In genomic region chr5:120502147-120502621, GRCm38 (mm10) we compare ENCODE assay signal across 8 mouse cellular contexts. TPM values are rescaled to one million over a fixed set of nuclear protein-coding genes. Genes with fewer than 3 reads are reported as not detected.
DNase-seq lines count a peak whose midpoint lies in the region; ATAC-seq lines count a peak whose summit lies in the region.

No protein-coding gene starts in this region.

- WGBS in forebrain, embryonic 13.5 days, result 73% methylated on average over 9 of the region's 9 CpGs
- WGBS in neural tube, embryonic 13.5 days, result 74% methylated on average over 9 of the region's 9 CpGs

- H3K27ac ChIP-seq in forebrain, embryonic 13.5 days, result no peak overlapping the region
- no peak overlapping the region for H3K27ac ChIP-seq in neural tube, embryonic 13.5 days (replicated peaks)

- no peaks in the 10 kb centered on the region for H3K9me3 ChIP-seq in forebrain, embryonic 13.5 days (replicated peaks)
- no peaks in the 10 kb centered on the region for H3K9me3 ChIP-seq in neural tube, embryonic 13.5 days

- H3K9ac ChIP-seq in forebrain, embryonic 13.5 days, result peak overlapping the region; percentile 81
- H3K9ac ChIP-seq in neural tube, embryonic 13.5 days, result peak overlapping the region; percentile 83

- H3K27me3 ChIP-seq in forebrain, embryonic 13.5 days, result no peaks in the 10 kb centered on the region
- no peaks in the 10 kb centered on the region for H3K27me3 ChIP-seq in neural tube, embryonic 13.5 days

- ATAC-seq in forebrain, embryonic 13.5 days, result no peak
- no peak for ATAC-seq in neural tube, embryonic 13.5 days (ENCODE audit: low read depth)

- peaks cover 11% of the 10 kb centered on the region for H3K36me3 ChIP-seq in forebrain, embryonic 13.5 days (ENCODE audit: poor library complexity, severe bottlenecking)
- H3K36me3 ChIP-seq in neural tube, embryonic 13.5 days, result peaks cover 19% of the 10 kb centered on the region

- DNase-seq in cerebellum, adult 11-12 months, result peak; percentile 64
- DNase-seq in cerebellum, adult 11 months, result no peak
- DNase-seq in 3134 (ENCODE audit: extremely low read depth, insufficient read length, low spot score), result peak; percentile 62
- peak; percentile 56 to 82 for DNase-seq in left cerebral cortex, postnatal 14 days (ENCODE audit: low spot score in 2 of 2)
- no peak for DNase-seq in spleen, adult 12 weeks (ENCODE audit: low spot score)
- DNase-seq in B cell, adult 2 months, result no peak

- H3K4me1 ChIP-seq in forebrain, embryonic 13.5 days, result peaks cover 16% of the 10 kb centered on the region
- H3K4me1 ChIP-seq in neural tube, embryonic 13.5 days (replicated peaks), result peaks cover 32% of the 10 kb centered on the region

- peak overlapping the region; percentile 63 for H3K4me3 ChIP-seq in forebrain, embryonic 13.5 days
- H3K4me3 ChIP-seq in neural tube, embryonic 13.5 days, result peak overlapping the region; percentile 89

- H3K4me2 ChIP-seq in forebrain, embryonic 13.5 days, result peak overlapping the region; percentile 82
- H3K4me2 ChIP-seq in neural tube, embryonic 13.5 days, result peak overlapping the region; percentile 93

- intact Hi-C loops in left cerebral cortex, postnatal 14 days (cut with DNase I), result loop anchor here (5.0 kb wide), 1 partner anchor 85 kb away; the partner anchor contains the start of genes Iqcd and Tpcn1

RNA-seq across cellular contexts. Expression of gene Plbd2, which starts 1.2 kb away (rescaled TPM):
- polyA plus RNA-seq in forebrain, embryonic 13.5 days (2015; fragmentation: Nextera tagmentation; extraction: Ambion mirVana), result 22.8 and 22.9 TPM in 2 replicates
- total RNA-seq in left cerebral cortex, postnatal 14 days (2021), result 10 to 100 TPM; 77.4 to 81.8 TPM
- 35.8 and 42.8 TPM in 2 replicates for polyA plus RNA-seq in neural tube, embryonic 13.5 days (2015; fragmentation: Nextera tagmentation; extraction: Ambion mirVana)

RNA-seq across cellular contexts. Expression of gene Slc8b1, which starts 8.8 kb away (rescaled TPM):
- 2.1 and 2.5 TPM in 2 replicates for polyA plus RNA-seq in forebrain, embryonic 13.5 days (2015; fragmentation: Nextera tagmentation; extraction: Ambion mirVana)
- 1 to 10 TPM; 5.2 to 5.4 TPM for total RNA-seq in left cerebral cortex, postnatal 14 days (2021)
- 3.0 and 3.6 TPM in 2 replicates for polyA plus RNA-seq in neural tube, embryonic 13.5 days (2015; fragmentation: Nextera tagmentation; extraction: Ambion mirVana)

RNA-seq across cellular contexts. Expression of gene Sds, which starts 25.9 kb away (rescaled TPM):
- not detected in 2 replicates for polyA plus RNA-seq in forebrain, embryonic 13.5 days (2015; fragmentation: Nextera tagmentation; extraction: Ambion mirVana)
- total RNA-seq in left cerebral cortex, postnatal 14 days (2021), result not detected
- not detected in 2 replicates for polyA plus RNA-seq in neural tube, embryonic 13.5 days (2015; fragmentation: Nextera tagmentation; extraction: Ambion mirVana)

RNA-seq across cellular contexts. Expression of gene Sdsl, which starts 29.6 kb away (rescaled TPM):
- polyA plus RNA-seq in forebrain, embryonic 13.5 days (2015; fragmentation: Nextera tagmentation; extraction: Ambion mirVana), result 4.8 and 5.1 TPM in 2 replicates
- 1 to 10 TPM; 5.1 to 5.4 TPM for total RNA-seq in left cerebral cortex, postnatal 14 days (2021)
- polyA plus RNA-seq in neural tube, embryonic 13.5 days (2015; fragmentation: Nextera tagmentation; extraction: Ambion mirVana), result 5.2 and 6.9 TPM in 2 replicates

Comparison
In these comparisons a context has a peak if more than half of its experiments do, and no peak if none do; other contexts are left out.
1. DNase-seq: peak in cerebellum, adult 11-12 months (single experiment), 3134 (single experiment) and left cerebral cortex, postnatal 14 days (2 of 2); none in cerebellum, adult 11 months (single experiment), spleen, adult 12 weeks (single experiment) and B cell, adult 2 months (0 of 2).